Mouse (Mus musculus) ES-E14 (cell line): ENCODE results near the gene Fxn.
A peak's percentile ranks its signal among the peaks of the same experiment; 100 is the strongest.

Experiments used
- CHD2 ChIP-seq: IDR thresholded peaks from 2 replicates; pipeline ENCODE4 v1.6.1; 2014; ENCODE audit warnings: mild to moderate bottlenecking, low read depth, low read length, inconsistent platforms
- ZNF384 ChIP-seq: IDR thresholded peaks from 2 replicates; pipeline ENCODE4 v1.6.1; 2012; ENCODE audit warnings: low read depth, low read length, inconsistent platforms

DNA sequence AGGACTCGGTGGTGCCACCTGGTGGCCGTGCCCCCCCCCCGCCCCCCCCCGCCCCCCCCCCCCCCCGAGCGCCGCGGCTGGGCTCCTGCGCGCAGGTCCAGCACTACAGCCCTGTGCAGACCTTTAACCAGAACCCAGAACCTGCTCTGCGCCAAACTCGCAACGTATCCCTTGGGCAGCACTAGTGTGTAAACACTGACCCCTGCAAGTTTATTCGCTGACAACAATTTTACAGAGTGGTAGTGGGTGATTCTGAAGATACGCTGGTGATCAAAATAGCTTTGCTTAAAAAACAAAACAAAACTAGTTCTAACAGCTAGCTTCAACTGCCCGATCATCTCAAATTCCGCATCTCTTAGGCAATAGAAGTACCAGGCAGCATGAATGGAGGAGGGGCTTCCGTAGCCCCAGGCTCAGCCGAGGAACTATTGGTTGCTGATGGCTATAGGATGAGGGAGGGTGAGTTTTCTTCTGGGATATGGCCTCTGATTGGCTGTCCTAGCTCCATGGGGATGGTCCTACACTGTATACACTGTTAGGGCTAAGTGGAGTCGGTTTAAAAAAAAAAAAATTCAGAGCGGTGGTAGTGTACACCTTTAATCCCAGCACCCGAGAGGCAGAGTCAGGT lies at the start of gene Fxn:
- TF ChIP-seq CHD2 (no peak), ZNF384 (peak; percentile 91)
